ENCODE assay signal across 33 mouse cellular contexts in the genomic region with DNA sequence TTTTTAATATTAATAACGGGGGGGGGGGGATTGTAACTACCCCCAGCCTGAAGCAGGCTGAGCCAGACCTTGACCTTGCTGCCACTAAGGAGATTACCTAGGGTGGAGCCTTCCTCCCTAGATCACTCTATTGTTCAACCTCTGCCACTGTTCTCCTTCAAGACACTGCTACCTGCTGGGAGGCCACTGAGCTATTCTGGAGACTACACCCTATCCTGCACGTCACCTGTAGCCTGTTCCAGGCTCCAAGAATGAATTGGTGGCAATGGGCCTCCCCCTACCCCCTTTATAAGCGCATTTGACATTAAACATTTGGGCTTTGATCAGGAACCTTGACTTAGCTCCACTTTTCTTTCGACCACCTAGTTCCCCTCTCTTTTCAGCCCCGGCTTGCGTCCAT. TPM values are rescaled to one million over a fixed set of nuclear protein-coding genes. Genes with fewer than 3 reads are reported as not detected.
"Had no signal": no experiment of that assay in that cellular context is flagged by ENCODE, and none has a peak within 500 bp of the region (broad histone marks: within the 10 kb centered on the region; RNA-seq: fewer than 3 reads in every experiment).

No protein-coding gene starts in this region.

RNA-seq across cellular contexts. Expression of gene Fcrl5, which starts 43.0 kb away (rescaled TPM):
- total RNA-seq: left cerebral cortex, postnatal 25 days; left cerebral cortex, postnatal 4 days; liver, adult 2 months; megakaryocyte, adult 5-6 weeks; megakaryocyte-erythroid progenitor cell, adult 5-6 weeks; midbrain, postnatal 0 days had no signal
- polyA plus RNA-seq: limb, embryonic 10.5 days; limb, embryonic 11.5 days; limb, embryonic 12.5 days; limb, embryonic 13.5 days; limb, embryonic 14.5 days; limb, embryonic 15.5 days; liver, embryonic 11.5 days; liver, embryonic 12.5 days; liver, embryonic 13.5 days; liver, embryonic 14.5 days; liver, embryonic 15.5 days; liver, embryonic 16.5 days; liver, postnatal 0 days; lung, embryonic 14.5 days; lung, embryonic 15.5 days; lung, embryonic 16.5 days; lung, postnatal 0 days; midbrain, embryonic 10.5 days; midbrain, embryonic 11.5 days; midbrain, embryonic 12.5 days; midbrain, embryonic 13.5 days; midbrain, embryonic 14.5 days; midbrain, embryonic 15.5 days; midbrain, embryonic 16.5 days; midbrain, postnatal 0 days; myocyte; neural tube, embryonic 11.5 days; neural tube, embryonic 12.5 days had no signal
